Mouse (Mus musculus): ENCODE results near the gene Gm11983.

DNA sequence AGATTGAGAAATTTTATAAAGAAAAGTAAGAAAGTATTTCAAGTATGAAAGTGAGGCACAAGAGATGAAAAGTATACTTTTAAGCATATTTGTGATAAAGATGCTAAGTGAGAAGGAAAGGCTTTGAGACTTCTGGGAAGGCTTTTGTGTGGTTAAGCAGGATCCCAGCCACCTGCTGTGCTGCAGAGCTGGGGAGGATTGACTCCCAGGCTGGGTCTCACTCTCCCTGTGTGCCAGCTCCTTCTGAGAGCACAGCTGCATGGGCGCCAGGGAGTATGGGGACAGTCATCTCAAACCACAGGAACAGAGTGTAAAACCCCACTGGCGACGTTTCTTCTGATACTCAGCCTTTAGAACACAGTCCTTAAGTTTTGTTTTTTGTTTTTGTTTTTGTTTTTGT, 3.3 kb upstream of the Gm11983 start:
- no peak for TF ChIP-seq EP300 (IDR thresholded peaks at IDR 0.05; ENCODE audit: low read depth)
- no peak for TF ChIP-seq CTCF (IDR thresholded peaks at IDR 0.05; ENCODE audit: low read depth)
